Comparison of ENCODE assay signal across 13 mouse cellular contexts in the genomic region with DNA sequence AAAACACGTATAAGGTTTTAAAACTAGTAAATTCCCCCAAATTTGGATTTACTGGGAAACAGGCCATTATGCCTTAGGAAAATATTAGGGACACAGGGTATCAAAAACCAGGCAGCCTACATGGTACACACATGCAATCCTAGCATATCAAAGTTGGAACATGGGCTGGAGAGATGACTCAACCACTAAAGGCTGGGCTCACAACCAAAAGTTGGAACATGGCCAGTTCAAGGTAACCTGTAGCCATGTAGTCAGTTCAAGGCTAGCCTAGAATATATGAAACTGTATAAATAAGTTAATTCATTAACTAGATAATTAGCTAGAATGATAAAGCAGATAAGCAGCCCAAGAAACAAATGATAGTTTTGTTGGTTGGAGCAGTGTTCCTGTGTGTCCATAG. TPM values are rescaled to one million over a fixed set of nuclear protein-coding genes. Genes with fewer than 3 reads are reported as not detected.
"Had no signal": no experiment of that assay in that cellular context is flagged by ENCODE, and none has a peak within 500 bp of the region (broad histone marks: within the 10 kb centered on the region; RNA-seq: fewer than 3 reads in every experiment).

No protein-coding gene starts in this region.

- H3K4me3 ChIP-seq: limb, embryonic 15.5 days; midbrain, embryonic 12.5 days; neural tube, embryonic 15.5 days had no signal

- H3K4me2 ChIP-seq: limb, embryonic 15.5 days; midbrain, embryonic 12.5 days; neural tube, embryonic 15.5 days had no signal

- DNase-seq: kidney, adult 11 months; kidney, adult 9 months; kidney, postnatal 36 days; lung, adult 18-20 months; right cerebral cortex, postnatal 4 days; spleen, adult 18-20 months; thymus, postnatal 36 days had no signal

- H3K27ac ChIP-seq: kidney, postnatal 0 days; limb, embryonic 15.5 days; liver, embryonic 14.5 days; midbrain, embryonic 12.5 days; neural tube, embryonic 15.5 days had no signal

- H3K36me3 ChIP-seq: limb, embryonic 15.5 days; midbrain, embryonic 12.5 days; neural tube, embryonic 15.5 days had no signal

RNA-seq across cellular contexts. Expression of gene Gcnt4, which starts 3.3 kb away (rescaled TPM):
- total RNA-seq: megakaryocyte-erythroid progenitor cell, adult 5-6 weeks had no signal
